Mouse (Mus musculus) embryonic facial prominence, embryonic 14.5 days (tissue): ENCODE measurements around the gene Crispld2. TPM values are rescaled to one million over a fixed set of nuclear protein-coding genes. Genes with fewer than 3 reads are reported as not detected.

Experiments used
- ATAC-seq: fragments of 200-750 bp; cut with Nextera tagmentation; 2 replicates; pipeline ENCODE4 v1.8.0; 2017; ENCODE audit warnings: low read depth, moderate number of reproducible peaks, moderate TSS enrichment
- DNase-seq: peaks from one replicate; pipeline ENCODE4 v3.0.0-alpha.2; 2015; ENCODE audit warnings: low spot score
- H3K27ac ChIP-seq: fragments of 300-500 bp; sonication (generic); replicated peaks from 2 replicates; pipeline ENCODE4 v1.5.1; 2014; ENCODE audit warnings: low read depth, mild to moderate bottlenecking, low read length, moderate library complexity
- H3K27me3 ChIP-seq: fragments of 300-500 bp; sonication (generic); replicated peaks from 2 replicates; pipeline ENCODE4 v1.6.1; 2014; ENCODE audit warnings: low read length; ENCODE audit not compliant: control insufficient read depth, insufficient read depth
- H3K36me3 ChIP-seq: fragments of 300-500 bp; sonication (generic); 2 replicates; pipeline ENCODE4 v1.6.1; 2014; ENCODE audit warnings: low read length, mixed read lengths; ENCODE audit not compliant: control insufficient read depth, insufficient read depth
- H3K4me1 ChIP-seq: fragments of 300-500 bp; sonication (generic); 2 replicates; pipeline ENCODE4 v1.6.1; 2014; ENCODE audit warnings: antibody characterized with exemption, low read length; ENCODE audit not compliant: control insufficient read depth, insufficient read depth
- H3K4me2 ChIP-seq: fragments of 300-500 bp; sonication (generic); 2 replicates; pipeline ENCODE4 v1.6.1; 2014; ENCODE audit warnings: low read depth, mild to moderate bottlenecking, low read length, moderate library complexity, mixed read lengths
- H3K4me3 ChIP-seq: fragments of 300-500 bp; sonication (generic); 2 replicates; pipeline ENCODE4 v1.5.1; 2014; ENCODE audit warnings: low read depth, mild to moderate bottlenecking, low read length
- H3K9ac ChIP-seq: fragments of 300-500 bp; sonication (generic); 2 replicates; pipeline ENCODE4 v1.6.1; 2014; ENCODE audit warnings: low read depth, mild to moderate bottlenecking, low read length, moderate library complexity, mixed read lengths
- H3K9me3 ChIP-seq: fragments of 300-500 bp; sonication (generic); 2 replicates; pipeline ENCODE4 v1.6.1; 2016; ENCODE audit warnings: low read length; ENCODE audit not compliant: control insufficient read depth
- WGBS: fragments of 180-500 bp; shearing (Covaris S2); extraction: QIAGEN DNeasy Blood & Tissue Kit; methylation state at CpG from one replicate; pipeline ENCODE4 v1.1.7; 2014; 5-methylcytosine and 5-hydroxymethylcytosine counted together
- polyA plus RNA-seq: library from polyadenylated mRNA; unstranded; fragments of >200 nt; fragmentation: Nextera tagmentation; extraction: Ambion mirVana; gene quantifications from 2 replicates; pipeline ENCODE4 v1.2.1, GENCODE M21; 2014

The Crispld2 gene
- polyA plus RNA-seq, 1 experiment from 2014 or later, result 5.6 TPM

- Histone ChIP-seq H3K4me1 (peaks cover 14% of the 10 kb centered on the region), H3K9ac (no peak overlapping the region), H3K27me3 (no peaks in the 10 kb centered on the region), H3K36me3 (no peaks in the 10 kb centered on the region), H3K9me3 (no peaks in the 10 kb centered on the region), H3K4me3 (no peak overlapping the region), H3K4me2 (no peak overlapping the region), H3K27ac (no peak overlapping the region; the same call in 1 of the 2 replicates)
- 72% methylated on average over 8 of the region's 8 CpGs for WGBS
- ATAC-seq (no peak), DNase-seq (no peak)
These were observed 60.1 kb downstream of the Crispld2 start for GRCm38 (mm10) chr8:120052318-120052717.

GRCm38 (mm10) chr8:120054833-120055232 lies 62.6 kb downstream of the Crispld2 start:
- Histone ChIP-seq H3K27me3 (no peaks in the 10 kb centered on the region), H3K4me3 (no peak overlapping the region), H3K36me3 (no peaks in the 10 kb centered on the region), H3K4me2 (no peak overlapping the region), H3K4me1 (peaks cover 13% of the 10 kb centered on the region), H3K27ac (no peak overlapping the region), H3K9me3 (no peaks in the 10 kb centered on the region), H3K9ac (no peak overlapping the region)
- DNase-seq (no peak), ATAC-seq (no peak)
- 90% methylated on average over 3 of the region's 3 CpGs for WGBS

DNA sequence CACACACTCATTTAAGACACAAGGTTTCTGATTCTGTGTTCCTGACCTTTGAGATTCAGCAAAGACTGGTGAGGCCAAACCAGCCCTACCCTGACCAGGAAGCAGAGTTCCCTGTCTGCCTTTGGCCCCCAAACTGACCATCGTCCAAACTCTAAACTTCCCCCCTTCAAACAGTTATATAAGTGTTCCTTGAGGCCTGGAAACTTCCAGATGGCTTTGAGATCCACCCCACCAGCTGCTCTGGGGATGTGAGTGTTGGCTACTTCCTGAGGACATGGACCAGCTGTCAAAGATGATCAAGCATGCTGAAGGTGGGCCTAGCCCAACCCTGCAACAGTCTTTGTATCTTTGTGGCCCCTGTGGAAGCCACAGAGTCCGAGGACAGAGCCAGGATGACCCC lies 64.8 kb downstream of the Crispld2 start:
- no peak overlapping the region for H3K27ac ChIP-seq
- H3K9me3 ChIP-seq, result no peaks in the 10 kb centered on the region
- ATAC-seq (no peak), DNase-seq (no peak)
- no peaks in the 10 kb centered on the region for H3K27me3 ChIP-seq
- H3K4me3 ChIP-seq, result no peak overlapping the region
- no peak overlapping the region for H3K4me2 ChIP-seq
- no peak overlapping the region for H3K9ac ChIP-seq
- H3K36me3 ChIP-seq, result no peaks in the 10 kb centered on the region
- H3K4me1 ChIP-seq, result peaks cover 3% of the 10 kb centered on the region; the same call in 1 of the 2 replicates
- WGBS, result 50% methylated on average over 2 of the region's 2 CpGs

DNA sequence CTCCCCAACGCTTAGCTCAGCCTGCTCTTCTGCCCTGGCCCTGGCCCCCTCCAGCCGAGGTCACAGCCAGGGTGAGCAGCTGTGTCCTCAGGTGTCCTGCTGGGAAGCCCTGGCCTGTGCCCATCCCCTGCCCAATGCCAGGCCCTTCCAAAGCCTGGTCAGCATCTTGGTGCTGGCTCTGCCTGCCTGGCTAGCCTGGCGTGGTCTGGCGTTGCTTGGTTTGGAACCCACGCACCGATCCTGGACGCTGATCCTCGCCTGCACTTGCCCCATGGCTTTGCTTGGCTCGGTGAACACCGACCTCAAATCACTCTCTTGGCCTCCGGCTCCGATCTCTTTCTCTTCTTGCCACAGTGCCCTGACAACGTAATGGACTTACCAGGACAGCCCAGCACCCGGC lies 70.5 kb downstream of the Crispld2 start:
- H3K9ac ChIP-seq, result no peak overlapping the region
- H3K27ac ChIP-seq, result no peak overlapping the region
- no peaks in the 10 kb centered on the region for H3K36me3 ChIP-seq
- ATAC-seq, result no peak
- H3K27me3 ChIP-seq, result no peaks in the 10 kb centered on the region
- 94% methylated on average over 13 of the region's 14 CpGs for WGBS
- H3K4me1 ChIP-seq, result no peaks in the 10 kb centered on the region
- no peak for DNase-seq
- no peak overlapping the region for H3K4me2 ChIP-seq
- H3K9me3 ChIP-seq, result no peaks in the 10 kb centered on the region
- H3K4me3 ChIP-seq, result no peak overlapping the region

DNA sequence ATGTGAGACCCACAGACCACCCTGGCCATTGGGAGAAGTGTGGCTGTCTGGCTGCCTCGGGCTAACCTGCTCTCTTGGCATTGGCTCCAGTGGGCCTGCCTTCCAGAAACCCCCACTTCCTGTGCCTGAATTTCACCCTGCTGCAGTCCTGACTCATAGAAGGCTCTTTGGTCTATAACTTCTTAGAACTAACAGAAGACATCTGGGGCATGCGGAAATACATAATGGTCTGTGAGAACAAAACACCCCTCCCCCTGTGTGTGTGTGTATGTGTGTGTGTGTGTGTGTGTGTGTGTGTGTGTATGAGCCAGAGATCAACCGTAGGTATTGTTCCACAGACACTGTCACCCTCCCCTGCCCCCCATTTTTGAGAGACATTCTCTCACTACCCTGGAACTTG lies 71.1 kb downstream of the Crispld2 start:
- H3K27ac ChIP-seq, result no peak overlapping the region
- H3K4me3 ChIP-seq, result no peak overlapping the region
- no peaks in the 10 kb centered on the region for H3K9me3 ChIP-seq
- H3K4me2 ChIP-seq, result no peak overlapping the region
- DNase-seq, result no peak
- WGBS, result 57% methylated on average over 3 of the region's 3 CpGs
- H3K36me3 ChIP-seq, result no peaks in the 10 kb centered on the region
- no peak overlapping the region for H3K9ac ChIP-seq
- no peaks in the 10 kb centered on the region for H3K27me3 ChIP-seq
- no peaks in the 10 kb centered on the region; the same call in 1 of the 2 replicates for H3K4me1 ChIP-seq
- no peak for ATAC-seq

DNA sequence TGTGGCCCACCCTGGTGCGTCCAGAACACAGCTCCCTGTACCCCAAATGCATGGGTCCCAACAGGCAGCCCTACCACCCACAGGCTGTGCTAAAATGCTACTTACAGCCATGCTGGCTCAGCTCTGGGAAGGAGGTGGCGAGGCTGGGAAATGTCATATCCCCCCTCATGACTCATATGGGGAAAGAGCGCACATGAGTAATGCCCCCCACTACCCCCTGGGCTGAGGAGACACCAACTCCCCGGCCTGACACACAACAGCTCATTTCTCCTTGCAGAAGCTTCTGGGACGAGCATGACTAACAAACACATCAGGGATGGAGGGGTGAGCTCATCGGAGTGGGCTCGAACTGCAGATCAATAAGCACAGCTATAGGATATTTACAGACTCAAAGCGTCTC lies 73.4 kb downstream of the Crispld2 start:
- Histone ChIP-seq H3K4me1 (no peaks in the 10 kb centered on the region; the same call in 1 of the 2 replicates), H3K4me3 (no peak overlapping the region), H3K27me3 (no peaks in the 10 kb centered on the region), H3K36me3 (no peaks in the 10 kb centered on the region), H3K27ac (no peak overlapping the region), H3K9ac (no peak overlapping the region), H3K4me2 (no peak overlapping the region), H3K9me3 (no peaks in the 10 kb centered on the region)
- DNase-seq (no peak), ATAC-seq (no peak)
- WGBS, result 92% methylated on average over 8 of the region's 8 CpGs

DNA sequence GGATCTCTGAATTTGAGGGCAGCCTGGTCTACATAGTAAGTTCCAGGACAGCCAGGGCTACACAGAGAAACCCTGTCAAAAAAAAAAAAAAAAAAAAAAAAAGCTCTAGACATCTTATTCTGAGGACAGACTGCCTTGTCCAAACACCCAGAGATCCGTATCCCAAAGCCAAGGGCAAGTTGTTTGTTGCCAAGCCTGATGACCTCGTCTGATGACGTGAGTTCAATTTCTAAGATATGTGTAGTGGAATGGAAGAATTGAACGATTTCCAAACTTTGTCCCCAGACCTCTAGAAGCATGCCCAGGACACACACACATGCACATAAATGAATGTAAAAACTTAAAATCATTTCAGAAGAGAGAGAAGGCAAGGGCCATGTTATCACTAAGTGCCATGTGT lies 74.0 kb downstream of the Crispld2 start:
- Histone ChIP-seq H3K4me3 (no peak overlapping the region), H3K4me1 (no peaks in the 10 kb centered on the region; the same call in 1 of the 2 replicates), H3K27ac (no peak overlapping the region), H3K9ac (no peak overlapping the region), H3K36me3 (no peaks in the 10 kb centered on the region), H3K27me3 (no peaks in the 10 kb centered on the region), H3K9me3 (no peaks in the 10 kb centered on the region), H3K4me2 (no peak overlapping the region)
- WGBS, result 70% methylated on average over 4 of the region's 4 CpGs
- ATAC-seq (no peak), DNase-seq (no peak)

- Histone ChIP-seq H3K27ac (no peak overlapping the region), H3K9ac (no peak overlapping the region), H3K4me1 (no peaks in the 10 kb centered on the region; the same call in none of the 2 replicates), H3K4me2 (no peak overlapping the region), H3K36me3 (no peaks in the 10 kb centered on the region), H3K27me3 (no peaks in the 10 kb centered on the region), H3K9me3 (no peaks in the 10 kb centered on the region), H3K4me3 (no peak overlapping the region)
- ATAC-seq (0 out of 2 replicates have a peak, but pooled peaks have one; percentile 20), DNase-seq (peak; percentile 52)
- WGBS, result 45% methylated on average over 19 of the region's 19 CpGs
These were observed 75.9 kb downstream of the Crispld2 start for GRCm38 (mm10) chr8:120067936-120068668.

DNA sequence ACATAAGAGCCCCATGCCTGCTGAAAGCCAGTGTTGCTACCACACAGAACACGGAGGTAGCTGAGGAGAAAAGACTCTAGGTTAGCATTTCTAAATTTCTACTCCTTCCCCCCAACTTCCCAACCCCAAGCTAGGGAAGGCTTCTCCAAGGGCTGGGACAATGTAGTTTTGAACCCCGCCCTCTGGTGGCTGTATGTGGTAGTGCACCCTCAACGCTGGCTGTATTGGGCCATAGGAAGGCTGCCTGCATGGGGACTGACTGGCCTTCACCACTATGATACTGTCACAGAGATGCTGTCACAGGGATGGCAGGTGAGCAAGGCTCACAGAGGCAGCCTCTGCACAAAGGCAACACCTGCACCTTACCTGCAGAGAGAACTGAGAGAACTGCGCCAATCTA lies 79.4 kb downstream of the Crispld2 start:
- Histone ChIP-seq H3K9ac (no peak overlapping the region), H3K9me3 (no peaks in the 10 kb centered on the region), H3K27ac (no peak overlapping the region), H3K27me3 (no peaks in the 10 kb centered on the region), H3K4me3 (no peak overlapping the region), H3K4me1 (no peaks in the 10 kb centered on the region; the same call in none of the 2 replicates), H3K36me3 (no peaks in the 10 kb centered on the region), H3K4me2 (no peak overlapping the region)
- peak; percentile 71; the same call in 1 of the 2 replicates for ATAC-seq
- WGBS, result 27% methylated on average over 4 of the region's 4 CpGs
- DNase-seq, result peak; percentile 72
